Mouse (Mus musculus) forebrain, embryonic 16.5 days (tissue): ENCODE data around the gene Ms4a12. TPM values are rescaled to one million over a fixed set of nuclear protein-coding genes. Genes with fewer than 3 reads are reported as not detected.
"Not testable (repeated sequence)": the region's sequence is repeated elsewhere in the genome, so short reads cannot be mapped to it uniquely, and the experiment has no call there.

Source experiments
- ATAC-seq: fragments of 200-750 bp; cut with Nextera tagmentation; 2 replicates; pipeline ENCODE4 v1.8.0; 2017; ENCODE audit warnings: mild to moderate bottlenecking, moderate library complexity
- H3K27ac ChIP-seq: fragments of 300-500 bp; sonication (generic); 2 replicates; pipeline ENCODE4 v1.5.1; 2014; ENCODE audit warnings: low read length, control low read depth
- H3K27me3 ChIP-seq: fragments of 300-500 bp; sonication (generic); replicated peaks from 2 replicates; pipeline ENCODE4 v1.6.1; 2014; ENCODE audit warnings: low read length; ENCODE audit not compliant: control insufficient read depth, insufficient read depth
- H3K36me3 ChIP-seq: fragments of 300-500 bp; sonication (generic); 2 replicates; pipeline ENCODE4 v1.6.1; 2014; ENCODE audit not compliant: control insufficient read depth, insufficient read depth
- H3K4me1 ChIP-seq: fragments of 300-500 bp; sonication (generic); replicated peaks from 2 replicates; pipeline ENCODE4 v1.6.1; 2014; ENCODE audit warnings: low read length; ENCODE audit not compliant: control insufficient read depth, insufficient read depth
- H3K4me2 ChIP-seq: fragments of 300-500 bp; sonication (generic); 2 replicates; pipeline ENCODE4 v1.6.1; 2014; ENCODE audit warnings: mild to moderate bottlenecking, low read length, control low read depth
- H3K4me3 ChIP-seq: fragments of 300-500 bp; sonication (generic); replicated peaks from 2 replicates; pipeline ENCODE4 v1.5.1; 2014; ENCODE audit warnings: mild to moderate bottlenecking, low read length, control low read depth
- H3K9ac ChIP-seq: fragments of 300-500 bp; sonication (generic); replicated peaks from 2 replicates; pipeline ENCODE4 v1.6.1; 2014; ENCODE audit warnings: low read depth, low read length, control low read depth
- H3K9me3 ChIP-seq: fragments of 300-500 bp; sonication (generic); 2 replicates; pipeline ENCODE4 v1.6.1; 2016; ENCODE audit warnings: low read length; ENCODE audit not compliant: control insufficient read depth
- WGBS: fragments of 180-500 bp; shearing (Covaris S2); extraction: QIAGEN DNeasy Blood & Tissue Kit; methylation state at CpG from one replicate; pipeline ENCODE4 v1.1.7; 2014; 5-methylcytosine and 5-hydroxymethylcytosine counted together
- polyA plus RNA-seq: library from polyadenylated mRNA; unstranded; fragments of >200 nt; fragmentation: Nextera tagmentation; extraction: Ambion mirVana; gene quantifications from 2 replicates; pipeline ENCODE4 v1.2.1, GENCODE M21; 2015

Gene Ms4a12
- polyA plus RNA-seq = not detected in 2 replicates

DNA sequence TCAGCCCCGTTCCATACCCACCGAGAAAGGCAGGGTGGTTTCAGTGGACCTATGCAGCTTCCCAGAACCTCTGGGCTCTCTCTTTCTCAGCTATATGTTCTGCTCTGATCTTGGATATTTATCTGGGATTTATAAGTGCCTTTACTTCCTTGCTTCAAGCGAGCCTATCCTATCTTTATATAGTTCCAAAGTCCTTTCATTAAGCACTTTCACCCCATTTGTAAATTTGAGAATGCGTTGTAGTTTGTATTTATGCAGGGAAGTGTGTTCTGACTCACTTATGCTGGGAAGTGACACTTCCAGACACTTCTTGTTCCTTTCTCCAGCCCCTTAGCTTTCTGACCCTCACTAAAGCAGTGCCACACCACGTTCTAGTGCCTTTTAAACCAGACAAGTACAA lies at the start of gene Ms4a12:
Gene Ms4a12, minus strand, starts transcription at position 101 of the 400 bp plus-strand sequence.
- H3K4me2 ChIP-seq = no peak within 1 kb of the TSS

DNA sequence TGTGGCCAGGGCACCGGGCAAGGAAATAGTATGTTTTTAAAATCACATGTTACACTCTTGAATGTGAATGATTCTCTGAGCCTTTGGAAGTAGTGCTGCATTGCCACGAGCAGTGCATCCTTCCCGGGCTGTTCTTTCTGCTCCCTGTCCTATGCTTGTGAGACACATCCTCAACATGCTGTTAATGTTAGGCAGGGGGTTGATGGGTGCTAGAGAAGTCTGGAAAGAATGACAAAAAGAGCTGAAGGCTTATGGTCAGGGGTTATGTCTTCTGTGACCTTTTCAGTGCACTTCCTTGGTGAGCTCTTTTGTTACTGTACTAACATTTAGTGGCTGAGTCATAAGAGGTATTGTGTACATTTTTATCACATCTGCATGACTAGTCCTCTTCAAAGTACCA lies 48.0 kb upstream of the Ms4a12 start:
- no peak overlapping the region for H3K4me2 ChIP-seq
- no peaks in the 10 kb centered on the region for H3K4me1 ChIP-seq
- no peak overlapping the region for H3K27ac ChIP-seq
- H3K36me3 ChIP-seq = no peaks in the 10 kb centered on the region
- no peak overlapping the region for H3K4me3 ChIP-seq
- no peak for ATAC-seq
- no peaks in the 10 kb centered on the region for H3K9me3 ChIP-seq
- no peak overlapping the region for H3K9ac ChIP-seq
- WGBS = 93% methylated on average over 3 of the region's 3 CpGs
- no peaks in the 10 kb centered on the region for H3K27me3 ChIP-seq

More for the DNA sequence above, at the start of gene Ms4a12:
- H3K4me3 ChIP-seq = no peak within 1 kb of the TSS
- no peak for ATAC-seq
- H3K4me1 ChIP-seq = no peaks in the 10 kb centered on the region
- no peaks in the 10 kb centered on the region for H3K36me3 ChIP-seq
- H3K9ac ChIP-seq = no peak within 1 kb of the TSS
- 71% methylated on average over 5 of the region's 5 CpGs for WGBS
- H3K27me3 ChIP-seq = no peaks in the 10 kb centered on the region
- no peak within 1 kb of the TSS for H3K27ac ChIP-seq
- H3K9me3 ChIP-seq = no peaks in the 10 kb centered on the region

DNA sequence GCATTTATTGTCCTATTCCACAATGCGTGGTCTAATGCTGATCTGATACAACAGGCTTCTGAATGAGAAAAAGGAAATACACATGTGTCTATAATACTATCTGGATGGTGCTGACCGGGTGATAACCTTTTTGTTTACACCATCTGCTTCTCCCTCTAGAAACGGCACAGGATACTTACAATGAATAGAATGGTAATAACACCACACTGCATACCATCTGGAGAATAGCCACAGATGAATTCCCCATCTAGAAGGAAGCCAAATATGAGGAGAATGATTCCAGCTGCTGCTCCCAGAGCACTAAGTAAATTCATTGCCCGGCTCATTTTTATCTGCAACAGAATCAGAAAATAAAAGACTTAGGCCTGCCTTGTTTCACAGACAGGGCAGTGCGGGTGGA lies 44.2 kb upstream of the Ms4a12 start:
- Histone ChIP-seq H3K4me2 (no peak overlapping the region), H3K27ac (no peak overlapping the region), H3K4me1 (no peaks in the 10 kb centered on the region), H3K36me3 (no peaks in the 10 kb centered on the region), H3K9ac (no peak overlapping the region), H3K27me3 (no peaks in the 10 kb centered on the region), H3K4me3 (no peak overlapping the region), H3K9me3 (no peaks in the 10 kb centered on the region)
- ATAC-seq = no peak
- WGBS = 65% methylated on average over 5 of the region's 5 CpGs

DNA sequence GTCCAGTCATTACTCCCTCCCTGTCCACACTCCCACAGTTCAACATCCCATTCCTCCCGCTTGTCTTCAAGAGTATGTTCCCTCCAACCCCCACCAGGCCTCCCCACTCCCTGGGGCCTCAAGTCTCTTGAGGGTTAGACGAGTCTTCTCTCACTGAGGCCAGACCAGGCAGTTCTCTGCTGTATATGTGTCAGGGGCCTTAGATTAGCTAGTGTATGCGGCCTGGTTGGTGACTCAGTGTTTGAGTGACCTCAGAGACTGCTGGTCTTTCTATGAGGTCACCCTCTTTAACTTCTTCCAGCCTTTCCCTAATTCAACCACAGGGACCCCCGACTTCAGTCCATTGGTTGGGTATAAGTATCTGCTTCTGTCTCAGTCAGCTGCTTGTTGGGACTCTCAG lies 34.7 kb upstream of the Ms4a12 start:
- H3K9ac ChIP-seq = no peak overlapping the region
- no peak overlapping the region for H3K4me2 ChIP-seq
- H3K4me1 ChIP-seq = no peaks in the 10 kb centered on the region
- H3K36me3 ChIP-seq = no peaks in the 10 kb centered on the region
- ATAC-seq = no peak
- no peak overlapping the region for H3K4me3 ChIP-seq
- 86% methylated on average over 4 of the region's 4 CpGs for whole genome bisulfite sequencing
- no peaks in the 10 kb centered on the region for H3K9me3 ChIP-seq
- no peak overlapping the region for H3K27ac ChIP-seq
- no peaks in the 10 kb centered on the region for H3K27me3 ChIP-seq

DNA sequence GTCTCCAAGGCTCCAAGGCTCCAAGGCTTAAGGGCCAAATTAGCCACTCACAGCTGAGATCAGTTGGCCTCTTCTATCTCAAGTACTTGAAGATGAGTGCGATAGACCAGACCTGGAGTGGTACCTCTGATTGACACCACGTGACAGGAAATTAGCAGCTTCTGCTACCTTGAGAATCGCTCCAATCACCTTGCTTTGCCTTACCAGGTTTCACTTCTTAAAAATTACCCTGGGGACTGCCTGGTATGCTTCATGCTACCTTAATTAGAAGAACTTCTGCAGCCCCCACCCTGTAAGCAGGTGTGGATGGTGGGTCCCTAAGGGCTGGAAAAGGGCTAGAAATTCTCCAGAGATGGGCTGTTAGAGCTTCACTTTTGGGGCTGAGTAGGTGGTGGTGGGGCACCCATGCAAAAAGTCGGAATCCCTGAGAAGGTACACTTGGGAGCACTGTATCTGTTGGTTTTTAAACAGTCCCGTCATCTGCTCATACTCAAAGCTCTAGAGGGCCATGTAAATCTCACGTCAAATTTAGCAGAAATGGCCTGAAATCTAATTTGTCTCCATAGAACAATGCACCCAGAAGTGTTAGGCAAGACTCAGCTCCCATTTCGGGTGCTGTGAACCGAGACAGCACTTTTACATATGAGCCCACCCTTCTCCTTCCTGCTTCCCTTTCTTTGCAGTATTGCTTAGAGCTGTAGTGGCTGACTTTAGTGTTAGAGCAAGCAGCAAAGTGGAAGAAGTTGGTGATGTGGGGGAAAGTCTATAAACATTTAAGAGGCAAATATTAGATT lies 34.0 kb upstream of the Ms4a12 start, which contains the start of gene Ms4a1:
Gene Ms4a1, minus strand, starts transcription at position 190 of the 794 bp plus-strand sequence.
- H3K4me1 ChIP-seq = no peaks in the 10 kb centered on the region
- WGBS = 85% methylated on average over 8 of the region's 8 CpGs
- no peak within 1 kb of the TSS for H3K27ac ChIP-seq
- no peak for ATAC-seq
- no peaks in the 10 kb centered on the region for H3K9me3 ChIP-seq
- no peaks in the 10 kb centered on the region for H3K27me3 ChIP-seq
- no peak within 1 kb of the TSS for H3K4me2 ChIP-seq
- H3K9ac ChIP-seq = no peak within 1 kb of the TSS
- no peaks in the 10 kb centered on the region for H3K36me3 ChIP-seq
- H3K4me3 ChIP-seq = no peak within 1 kb of the TSS

DNA sequence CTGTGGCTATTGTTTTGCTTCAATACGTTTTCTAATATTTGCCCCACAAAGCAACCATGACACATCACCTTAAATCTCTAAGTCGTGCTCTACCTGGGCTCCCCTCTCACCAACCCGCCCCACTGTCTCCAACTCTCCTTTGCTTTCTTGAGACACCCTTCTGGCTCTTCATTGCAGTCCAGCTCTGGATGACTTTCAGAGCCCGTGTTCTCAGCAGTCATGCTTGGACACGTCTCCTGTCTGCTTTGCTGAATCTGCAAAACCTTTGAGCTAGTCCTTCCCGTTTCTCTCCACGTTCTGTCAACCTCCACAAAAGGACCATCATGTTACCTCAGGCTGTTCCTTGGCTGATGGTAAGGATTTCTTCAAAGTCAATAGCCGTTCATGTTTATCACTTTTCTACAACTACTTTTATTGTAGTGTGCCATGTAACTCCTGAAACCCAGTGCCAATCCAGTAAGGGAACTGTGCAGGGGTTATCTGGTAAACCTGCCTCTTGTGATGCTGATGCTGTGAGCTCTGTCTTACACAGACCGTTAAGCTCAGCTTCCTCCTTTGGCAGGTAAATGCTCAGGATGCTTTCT lies 32.4 kb upstream of the Ms4a12 start:
- H3K4me2 ChIP-seq = no peak overlapping the region
- H3K36me3 ChIP-seq = no peaks in the 10 kb centered on the region
- no peaks in the 10 kb centered on the region for H3K27me3 ChIP-seq
- no peaks in the 10 kb centered on the region for H3K4me1 ChIP-seq
- no peak overlapping the region for H3K27ac ChIP-seq
- ATAC-seq = no peak
- H3K9me3 ChIP-seq = no peaks in the 10 kb centered on the region
- 86% methylated on average over 9 of the region's 9 CpGs for WGBS
- no peak overlapping the region for H3K9ac ChIP-seq
- no peak overlapping the region for H3K4me3 ChIP-seq

DNA sequence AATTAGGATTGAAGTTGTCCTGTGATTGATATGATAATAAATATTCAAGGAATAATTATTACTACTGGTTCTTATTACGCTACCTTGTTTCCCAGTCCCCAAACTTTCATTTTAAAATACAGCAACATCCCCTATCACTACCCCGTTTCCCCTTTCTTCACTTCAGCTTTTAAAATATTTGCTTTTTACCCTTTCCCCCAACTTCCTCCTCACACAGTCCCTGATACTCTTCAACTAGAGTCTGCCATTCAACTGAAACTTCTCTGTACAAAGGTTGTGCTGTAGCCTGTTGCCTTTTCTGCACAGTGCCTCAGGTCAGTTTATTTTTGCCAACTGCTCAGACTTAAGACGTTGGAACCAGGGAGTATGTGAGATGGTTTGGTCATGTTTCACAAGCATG lies 31.3 kb upstream of the Ms4a12 start:
- Histone ChIP-seq H3K27me3 (no peaks in the 10 kb centered on the region), H3K4me3 (no peak overlapping the region), H3K27ac (no peak overlapping the region), H3K9me3 (no peaks in the 10 kb centered on the region), H3K4me1 (no peaks in the 10 kb centered on the region), H3K36me3 (no peaks in the 10 kb centered on the region), H3K9ac (no peak overlapping the region), H3K4me2 (no peak overlapping the region)
- 89% methylated on average over 3 of the region's 3 CpGs for WGBS
- ATAC-seq = no peak

DNA sequence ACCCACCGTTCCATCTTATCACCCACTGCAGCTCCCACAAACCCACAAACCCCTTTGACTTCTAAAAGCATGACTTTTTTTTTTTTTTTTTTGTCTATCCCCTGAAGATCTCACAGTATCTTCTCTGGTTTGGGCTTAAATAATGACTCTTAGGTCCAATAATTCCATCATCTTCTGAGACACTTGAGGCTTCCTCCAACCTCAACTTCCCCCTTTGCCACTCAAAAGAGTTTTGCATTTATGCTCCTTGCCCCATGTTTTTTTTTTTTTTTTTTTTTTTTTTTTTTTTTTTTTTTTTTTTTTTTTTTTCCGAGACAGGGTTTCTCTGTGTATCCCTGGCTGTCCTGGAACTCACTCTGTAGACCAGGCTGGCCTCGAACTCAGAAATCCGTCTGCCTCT lies 30.7 kb upstream of the Ms4a12 start:
- not testable (repeated sequence) for ATAC-seq, H3K36me3 ChIP-seq

DNA sequence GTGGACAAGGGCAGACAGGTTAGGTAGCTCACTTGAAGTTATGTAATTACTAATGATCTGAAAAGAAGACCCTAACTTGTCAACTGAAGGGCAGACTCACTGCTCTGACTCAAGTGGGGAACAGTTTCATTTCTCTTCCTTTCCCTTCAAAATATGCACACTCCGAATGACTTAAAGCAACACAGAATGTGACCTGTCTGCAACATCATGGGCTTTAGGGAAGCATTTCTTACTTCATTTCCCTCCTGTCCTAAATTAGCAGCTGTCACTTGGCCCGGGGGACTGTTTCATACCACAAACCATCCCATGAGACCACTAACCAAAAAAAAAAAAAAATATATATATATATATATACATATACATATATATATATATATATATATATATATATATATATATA lies 29.3 kb upstream of the Ms4a12 start:
- no peak overlapping the region for H3K4me2 ChIP-seq
- WGBS = 100% methylated on average over 2 of the region's 2 CpGs
- no peak overlapping the region for H3K9ac ChIP-seq
- no peaks in the 10 kb centered on the region for H3K36me3 ChIP-seq
- no peak for ATAC-seq
- H3K27ac ChIP-seq = no peak overlapping the region
- H3K4me3 ChIP-seq = no peak overlapping the region
- no peaks in the 10 kb centered on the region for H3K9me3 ChIP-seq
- no peaks in the 10 kb centered on the region for H3K4me1 ChIP-seq
- no peaks in the 10 kb centered on the region for H3K27me3 ChIP-seq

More for the DNA sequence above, 30.7 kb upstream of the Ms4a12 start:
- H3K4me1 ChIP-seq, H3K27ac ChIP-seq, H3K4me3 ChIP-seq, H3K9me3 ChIP-seq, H3K4me2 ChIP-seq, H3K9ac ChIP-seq, H3K27me3 ChIP-seq: not testable (repeated sequence)
- 80% methylated on average over 4 of the region's 4 CpGs for WGBS
